Mouse (Mus musculus): ENCODE results near the gene Cryz.
"Not testable (repeated sequence)": the region's sequence is repeated elsewhere in the genome, so short reads cannot be mapped to it uniquely, and the experiment has no call there.

Gene Cryz

DNA sequence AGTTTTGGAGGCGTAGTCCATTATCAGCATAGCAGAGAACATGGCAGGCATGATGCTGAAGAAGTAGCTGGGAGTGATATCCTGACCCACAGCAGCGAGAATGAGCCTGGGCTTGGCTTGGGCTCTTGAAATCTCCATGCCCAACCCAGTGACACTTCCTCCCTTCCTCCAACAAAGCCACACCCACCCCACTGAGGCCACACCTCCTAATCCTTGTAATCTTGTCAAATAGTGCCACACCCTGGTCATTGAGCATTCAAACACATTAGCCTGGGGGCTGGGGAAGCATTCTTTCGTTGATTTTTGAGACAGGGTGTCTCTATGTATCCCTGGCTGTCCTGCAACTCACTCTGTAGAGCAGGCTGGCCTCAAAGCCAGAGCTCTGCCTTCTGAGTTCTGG, 15.4 kb downstream of the Cryz start:
- no peak for DNase-seq (ENCODE audit: low read depth, low spot score)

DNA sequence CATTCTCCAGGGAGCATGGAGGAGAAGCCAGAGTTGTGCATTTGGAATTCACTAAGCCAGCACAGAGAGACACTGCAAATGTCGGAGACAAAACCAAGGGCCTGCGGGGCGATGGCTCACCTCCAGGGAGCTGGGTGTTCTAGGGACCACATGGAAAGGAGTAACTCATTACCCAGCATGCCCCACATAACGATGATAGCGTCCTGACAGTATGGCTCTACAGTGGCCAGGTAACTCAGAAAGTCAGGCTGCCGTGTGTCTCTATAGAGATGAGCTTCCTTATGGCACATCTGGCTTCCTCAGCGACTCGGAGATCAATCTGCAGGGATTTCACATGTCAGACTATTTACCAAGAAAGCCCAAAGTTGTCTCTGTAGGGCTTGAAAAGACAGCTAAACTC, 18.3 kb downstream of the Cryz start:
- no peak for DNase-seq (ENCODE audit: low read depth, low spot score)

DNA sequence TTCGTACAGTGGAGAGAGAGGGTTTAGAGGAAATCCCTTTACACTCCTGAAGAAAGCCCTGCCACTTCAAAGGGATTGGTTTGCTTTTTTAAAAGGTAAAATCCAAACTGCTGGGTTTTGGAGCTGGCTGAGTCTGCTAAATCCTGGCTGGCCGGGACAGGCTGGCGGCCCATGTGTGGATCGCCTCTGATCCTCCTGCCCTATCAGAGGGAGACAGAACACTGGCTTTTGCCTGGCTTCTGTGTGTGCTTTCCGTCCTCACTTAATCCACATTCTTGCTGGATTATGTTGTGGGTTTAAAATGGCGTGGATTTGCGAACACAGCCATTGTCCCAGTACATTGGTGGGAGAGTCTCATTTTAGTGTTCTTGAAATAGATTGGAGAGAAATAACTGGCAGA, 18.8 kb downstream of the Cryz start:
- DNase-seq (ENCODE audit: low read depth, low spot score): no peak

DNA sequence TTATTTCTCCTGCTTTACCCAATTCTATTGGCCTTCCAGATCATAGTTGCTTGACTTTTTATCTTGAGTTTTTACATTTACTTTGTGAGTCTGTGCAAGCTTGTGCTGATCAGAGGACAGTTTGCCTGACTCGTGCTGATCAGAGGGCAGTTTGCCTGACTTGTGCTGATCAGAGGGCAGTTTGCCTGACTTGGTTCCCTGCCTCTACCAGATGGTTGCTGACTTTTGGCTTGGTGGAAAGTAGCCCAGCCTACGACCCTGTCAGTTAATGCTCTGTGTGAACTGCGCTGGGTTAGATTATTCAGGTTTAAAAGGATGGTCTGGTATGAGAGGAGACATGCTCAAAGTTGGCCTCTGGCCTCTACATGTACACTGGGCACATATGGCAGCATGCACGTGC, 19.6 kb downstream of the Cryz start:
- no peak for DNase-seq (ENCODE audit: low read depth, low spot score)

DNA sequence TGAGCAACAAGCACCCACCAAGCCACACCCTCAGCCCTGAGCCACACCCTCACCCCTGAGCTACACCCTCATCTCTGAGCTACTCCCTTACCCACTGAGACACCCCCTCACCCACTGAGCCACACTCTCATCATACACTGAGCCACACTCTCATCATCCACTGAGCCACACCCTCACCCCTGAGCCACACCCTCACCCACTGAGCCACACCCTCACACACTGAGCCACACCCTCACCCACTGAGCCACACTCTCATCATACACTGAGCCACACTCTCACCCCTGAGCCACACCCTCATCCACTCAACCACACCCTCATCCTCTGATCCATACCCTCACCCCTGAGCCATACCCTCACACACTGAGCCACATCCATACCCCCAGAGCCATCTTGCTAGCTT, 31.8 kb downstream of the Cryz start:
- DNase-seq (ENCODE audit: low read depth, low spot score): peak; percentile 13

DNA sequence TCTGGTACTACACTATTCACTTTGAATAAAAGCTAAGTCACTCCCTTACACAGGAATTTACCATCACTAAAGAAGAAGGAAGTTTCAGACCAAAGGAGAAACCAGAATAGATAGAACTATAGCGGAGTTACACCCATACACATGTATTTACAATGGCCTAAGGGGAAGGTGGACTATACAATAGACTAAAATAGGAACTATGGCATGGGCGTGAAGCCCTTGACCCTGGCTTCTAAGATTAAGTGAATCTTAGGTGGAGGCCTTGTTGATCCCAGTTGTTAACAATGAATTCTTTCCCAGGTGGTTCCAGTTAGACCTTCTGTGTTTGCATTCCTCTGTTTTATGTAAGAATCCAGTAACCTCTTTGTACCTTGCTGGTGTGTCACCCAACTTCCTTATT, 34.8 kb downstream of the Cryz start:
- DNase-seq (ENCODE audit: low read depth, low spot score): not testable (repeated sequence)

DNA sequence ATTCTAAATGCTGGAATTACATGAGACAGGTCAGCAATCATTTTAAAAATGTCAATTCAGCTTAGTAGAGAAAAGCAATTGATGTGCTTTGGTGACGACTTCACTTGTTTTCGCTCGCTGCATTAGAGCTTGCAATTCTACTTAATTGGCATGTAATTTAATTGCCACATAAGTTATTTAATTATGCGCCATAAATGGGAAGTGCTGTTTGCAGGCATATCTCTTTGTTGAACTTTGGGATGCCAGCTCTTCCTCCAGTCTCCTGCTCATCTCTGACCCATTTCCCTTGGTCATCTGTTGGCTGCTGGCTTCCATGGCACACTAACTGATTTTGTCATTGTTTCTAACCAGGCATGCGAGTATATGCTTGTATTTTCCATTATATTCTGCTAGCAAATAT, 36.6 kb downstream of the Cryz start:
- no peak for DNase-seq (ENCODE audit: low read depth, low spot score)

DNA sequence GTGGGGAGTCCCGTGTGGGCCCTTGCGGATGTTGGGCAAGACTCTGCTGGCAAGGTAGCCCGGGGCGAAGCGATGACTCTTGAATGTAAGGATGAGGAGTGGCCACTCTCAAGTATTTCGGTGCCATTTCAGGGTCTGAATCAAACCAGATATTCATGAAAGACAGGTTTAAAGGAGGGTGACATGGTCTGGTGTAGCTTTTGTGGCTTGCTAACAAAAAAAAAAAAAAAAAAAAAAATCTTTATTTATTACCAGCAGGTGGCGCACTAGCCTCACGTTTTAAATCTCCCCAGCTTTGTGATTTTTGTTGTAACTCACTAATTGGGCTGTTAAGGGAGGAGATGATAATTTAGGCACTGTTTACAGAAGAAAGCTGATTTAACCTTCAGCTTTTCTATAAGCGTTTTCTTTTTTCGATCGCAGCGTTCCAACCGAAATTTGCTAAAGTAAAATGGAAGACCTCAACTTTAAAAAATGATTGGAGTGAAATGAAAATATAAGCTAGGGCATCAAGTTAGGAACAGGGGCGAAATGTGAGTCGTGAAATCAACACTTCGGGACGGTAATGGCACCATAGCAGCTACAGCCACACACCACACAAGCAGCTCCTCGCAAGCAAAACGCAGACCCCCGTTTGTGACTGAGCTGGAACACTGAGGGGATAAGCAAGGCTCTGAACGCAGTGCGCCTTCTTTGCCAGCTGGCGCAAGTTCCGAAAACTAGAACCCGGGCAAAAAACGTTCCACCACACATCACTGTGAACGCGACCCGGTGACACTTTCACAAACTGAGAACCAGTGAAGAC, 50.3 kb downstream of the Cryz start:
- no peak for DNase-seq (ENCODE audit: low read depth, low spot score)

DNA sequence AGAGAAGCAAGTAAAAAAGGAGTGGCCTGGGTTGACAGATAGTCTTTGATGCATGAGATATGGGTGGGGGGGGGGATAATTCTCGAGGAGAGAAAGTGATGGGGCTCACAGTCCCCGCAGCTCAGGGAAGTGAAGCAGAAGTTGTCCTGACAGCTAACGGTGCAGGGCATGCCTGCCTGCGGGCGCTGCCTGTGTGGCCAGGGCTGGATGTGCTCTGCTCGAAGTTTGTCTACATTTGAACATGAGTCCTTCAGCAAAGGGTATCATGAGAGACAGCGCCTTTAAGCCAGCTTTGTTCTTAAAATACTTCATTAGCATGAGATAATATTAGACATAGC, 50.9 kb downstream of the Cryz start:
- DNase-seq (ENCODE audit: low read depth, low spot score): no peak

DNA sequence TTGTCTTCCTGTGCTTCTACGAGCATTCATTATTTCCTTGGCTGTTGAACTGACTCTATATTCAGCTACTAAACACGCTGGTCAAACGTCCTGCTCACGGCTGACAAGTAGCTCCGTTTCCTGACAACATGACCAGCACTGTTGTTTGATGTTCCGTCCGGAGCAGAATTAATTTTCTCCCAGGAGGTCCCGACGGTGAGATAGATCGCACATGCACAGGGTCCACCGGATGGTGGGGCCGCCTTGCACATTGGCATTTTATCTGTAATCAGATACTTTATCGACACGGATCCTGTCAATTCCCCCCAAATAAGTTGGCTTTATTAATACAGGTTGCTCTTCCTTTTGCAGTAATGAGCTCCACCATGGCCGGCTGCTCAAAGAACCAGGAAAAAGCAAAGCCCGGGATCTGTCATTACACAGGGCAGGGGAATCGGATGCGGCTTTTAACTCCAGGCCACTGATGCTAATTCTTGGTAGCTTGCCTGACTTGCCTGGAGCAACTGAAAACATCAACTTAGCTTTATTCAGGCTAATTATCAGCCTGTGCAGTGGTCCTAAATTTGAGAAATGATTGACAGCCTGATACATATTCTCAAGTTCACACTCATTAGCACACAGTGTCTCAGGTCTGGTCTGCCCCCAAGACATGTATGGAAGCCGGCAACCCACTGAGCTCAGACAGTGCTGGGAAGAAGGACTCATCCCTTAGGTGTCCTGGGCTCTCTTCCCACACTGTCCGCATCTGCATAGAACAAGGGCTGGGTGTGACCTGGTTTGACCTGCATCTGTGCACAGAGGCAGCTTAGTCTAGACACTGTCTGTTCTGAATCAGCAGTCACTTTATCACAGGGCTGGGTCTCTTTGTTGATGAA, 53.1 kb downstream of the Cryz start:
- no peak for DNase-seq (ENCODE audit: low read depth, low spot score)

DNA sequence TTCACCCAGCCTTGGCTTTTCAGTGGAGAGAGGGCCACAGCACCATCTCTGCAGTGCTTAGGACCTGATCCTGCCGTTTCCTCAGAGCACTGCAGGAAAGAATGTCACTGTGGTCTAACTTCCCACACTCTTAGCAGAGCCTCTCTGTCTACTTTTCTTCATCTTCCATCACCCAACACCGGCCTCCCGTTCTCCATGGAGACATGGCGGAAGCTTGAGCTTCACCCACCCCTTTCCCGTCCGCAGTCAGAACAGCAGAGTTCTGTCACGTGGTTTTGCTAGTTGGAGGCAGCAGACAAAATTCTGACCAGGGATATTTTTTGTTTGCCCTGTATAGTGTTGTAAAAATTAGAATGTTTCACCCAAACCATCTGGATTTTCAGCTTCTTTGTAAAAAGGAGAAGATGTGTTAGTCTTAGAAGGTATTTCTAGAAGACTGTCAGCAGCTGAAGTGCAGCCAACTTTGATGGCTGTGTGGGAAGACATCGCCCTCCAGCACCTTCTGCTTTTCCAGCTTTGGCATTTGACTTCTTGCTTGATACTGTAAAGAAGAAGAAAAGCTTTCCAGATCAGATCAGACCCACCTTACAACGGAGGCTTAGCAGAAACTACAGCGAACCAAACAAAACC, 54.8 kb downstream of the Cryz start:
- no peak for DNase-seq (ENCODE audit: low read depth, low spot score)

DNA sequence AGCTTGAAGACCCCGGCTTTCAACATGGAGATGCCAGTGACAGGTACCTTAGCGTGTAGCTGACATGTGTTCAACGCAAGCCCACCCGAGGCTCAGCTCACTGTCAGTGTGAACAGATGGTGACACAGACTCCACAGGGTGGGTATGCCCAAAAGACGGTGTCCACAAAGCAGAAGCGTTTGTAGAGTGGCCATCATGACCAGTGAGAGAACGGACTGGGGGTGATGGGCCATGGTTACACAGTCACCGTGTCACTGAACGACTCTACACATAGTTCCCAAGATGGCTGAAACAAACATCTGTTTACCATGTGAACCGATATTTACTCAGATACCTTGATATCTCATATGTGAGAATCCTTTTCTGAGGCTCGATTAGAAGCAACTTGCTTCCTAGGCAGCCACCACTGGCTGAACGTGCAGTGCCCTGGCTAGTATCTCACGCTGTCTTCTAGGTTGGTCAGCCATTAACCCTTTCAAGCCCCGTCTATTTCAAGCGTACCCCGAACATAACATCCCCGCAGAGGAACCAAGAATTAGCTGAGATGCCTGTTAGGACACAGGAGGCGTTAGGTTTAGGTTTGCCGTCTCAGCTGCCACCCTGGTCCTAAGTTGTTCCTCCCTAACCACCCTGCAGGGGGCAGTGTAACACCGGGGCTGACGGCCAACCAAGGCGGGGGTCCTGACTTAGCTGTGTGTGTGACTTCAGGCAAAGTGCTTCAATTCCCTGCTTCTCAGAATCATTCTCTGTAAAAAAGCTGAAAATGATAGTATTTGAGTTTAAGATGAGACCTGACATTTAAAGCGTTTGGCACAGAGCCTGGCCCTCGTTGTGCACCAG, 56.3 kb downstream of the Cryz start:
- no peak for DNase-seq (ENCODE audit: low read depth, low spot score)

DNA sequence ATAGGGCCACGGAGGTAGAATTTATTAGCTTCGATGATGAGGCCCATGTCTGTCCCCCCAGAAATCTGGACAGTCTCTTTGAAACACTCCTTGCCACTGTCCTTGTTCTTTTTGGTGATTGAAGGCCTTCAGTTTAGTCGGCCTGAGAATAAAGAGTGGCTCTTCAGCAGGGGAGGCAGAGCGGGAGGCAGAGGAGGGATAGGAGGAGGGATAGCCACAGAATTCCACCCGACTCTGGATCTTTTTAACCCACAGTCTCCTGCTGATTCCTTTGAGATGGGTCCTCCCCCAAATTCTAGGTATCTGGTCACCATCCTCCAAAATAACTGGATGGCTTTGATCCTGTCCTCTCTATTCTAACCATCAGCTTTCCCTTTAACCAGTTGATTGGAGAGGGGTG, 56.9 kb downstream of the Cryz start:
- DNase-seq (ENCODE audit: low read depth, low spot score): no peak

DNA sequence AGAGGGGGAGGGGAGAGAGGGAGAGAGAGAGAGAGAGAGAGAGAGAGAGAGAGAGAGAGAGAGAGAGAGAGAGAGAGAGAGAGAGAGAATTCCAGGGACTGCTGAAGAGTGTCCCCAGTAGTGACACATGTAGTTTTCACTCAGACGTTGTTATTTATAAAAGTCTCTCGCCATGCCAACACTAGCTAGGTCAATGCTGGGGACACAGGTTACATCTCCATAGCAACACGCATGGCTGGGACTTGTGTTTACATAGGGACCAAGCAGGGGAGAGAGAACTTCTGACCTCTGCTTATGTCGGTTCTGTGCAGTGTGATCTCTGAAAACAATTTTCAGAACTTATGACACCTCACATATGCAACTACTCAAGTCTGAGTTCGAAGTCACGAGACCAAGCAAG, 57.8 kb downstream of the Cryz start:
- no peak for DNase-seq (ENCODE audit: low read depth, low spot score)

DNA sequence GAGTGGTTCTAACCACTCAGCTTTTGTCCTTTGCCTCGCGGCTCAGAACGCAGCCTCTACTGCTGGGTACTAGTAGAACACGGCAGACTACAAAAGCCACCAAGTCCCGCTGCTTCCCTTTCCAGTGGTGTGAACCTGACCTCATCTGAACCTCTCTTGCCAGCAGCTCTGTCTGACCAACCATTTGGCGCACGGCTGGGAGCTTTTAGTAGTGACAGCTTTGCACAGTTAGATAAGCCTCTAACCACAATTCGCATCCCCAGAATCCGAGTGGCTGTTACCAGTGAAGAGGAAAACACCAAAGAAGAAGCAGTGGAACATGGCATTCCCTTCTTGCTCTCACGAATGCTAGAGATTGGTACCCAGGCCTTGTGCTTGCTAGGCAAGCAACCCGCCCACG, 58.4 kb downstream of the Cryz start:
- DNase-seq (ENCODE audit: low read depth, low spot score): no peak

DNA sequence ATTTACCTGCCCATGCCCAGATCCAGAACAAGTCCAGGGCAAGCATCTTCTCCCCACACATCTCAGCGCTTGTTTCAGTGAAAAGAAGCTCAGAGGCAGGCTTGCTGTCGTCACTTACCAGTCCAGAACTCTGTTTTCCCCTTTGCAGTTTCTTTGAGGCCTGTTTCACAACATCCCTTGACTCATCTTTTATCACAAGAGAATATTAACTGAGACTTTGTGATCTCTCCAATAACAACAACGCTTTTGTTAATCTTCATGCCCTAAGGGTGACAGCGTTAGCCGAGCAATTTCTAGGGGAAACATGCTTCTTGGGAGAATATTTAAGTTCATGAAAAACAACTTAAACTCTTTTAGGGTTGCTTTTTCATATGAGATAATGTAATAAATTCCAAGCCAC, 59.2 kb downstream of the Cryz start:
- DNase-seq (ENCODE audit: low read depth, low spot score): no peak

DNA sequence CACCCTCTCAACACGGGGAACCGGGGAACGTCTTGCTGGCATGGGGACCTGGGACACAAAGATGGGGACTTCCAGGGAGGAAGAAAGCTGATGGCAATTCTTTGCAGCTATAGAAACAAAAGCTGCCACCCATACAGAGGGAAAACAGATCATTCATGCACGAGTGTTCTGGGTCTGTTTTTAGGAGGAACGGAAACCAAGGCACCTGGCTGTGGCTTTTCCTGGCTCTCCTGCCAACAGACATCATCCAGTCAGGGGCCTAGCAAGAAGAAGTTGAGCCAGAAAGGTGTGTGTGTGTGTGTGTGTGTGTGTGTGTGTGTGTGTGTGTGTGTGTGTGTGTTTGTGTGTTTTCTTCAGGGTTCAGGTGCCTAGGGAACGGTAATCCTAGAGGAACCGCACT, 67.0 kb downstream of the Cryz start, which contains the start of gene Erich3:
TSS of gene Erich3 (plus strand) at position 315 of the 400 bp plus-strand sequence.
- no peak for DNase-seq (ENCODE audit: low read depth, low spot score)

DNA sequence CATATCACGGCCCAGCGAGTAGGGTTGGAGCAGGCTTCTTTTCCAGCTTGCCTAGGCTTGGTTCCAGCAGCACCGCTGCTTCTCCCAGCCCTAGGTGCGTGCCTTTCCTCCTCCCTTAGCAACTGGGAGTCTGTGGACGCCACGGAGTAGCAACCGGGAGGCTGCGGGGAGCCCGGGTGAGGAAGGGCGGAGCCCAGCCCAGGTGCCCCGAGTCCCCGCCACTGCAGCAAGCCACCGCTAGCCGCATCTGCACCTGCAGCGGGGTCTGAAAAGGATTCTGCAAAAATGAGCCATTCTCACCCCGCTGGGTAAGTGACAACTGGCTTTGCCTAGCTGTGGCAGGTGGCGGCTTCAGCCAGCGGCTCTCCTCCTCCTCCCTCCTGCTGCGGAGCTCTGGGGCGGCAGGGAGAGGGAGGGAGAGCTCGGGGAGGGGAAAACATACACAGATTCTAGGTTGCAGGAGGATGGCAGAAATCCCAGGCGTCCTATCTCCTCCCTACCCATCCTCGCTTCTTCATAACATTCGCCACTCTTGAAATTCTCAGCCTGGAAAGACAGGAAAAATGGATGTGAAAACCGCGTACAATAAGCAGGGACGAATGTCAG, 67.6 kb downstream of the Cryz start:
- DNase-seq (ENCODE audit: low read depth, low spot score): no peak

DNA sequence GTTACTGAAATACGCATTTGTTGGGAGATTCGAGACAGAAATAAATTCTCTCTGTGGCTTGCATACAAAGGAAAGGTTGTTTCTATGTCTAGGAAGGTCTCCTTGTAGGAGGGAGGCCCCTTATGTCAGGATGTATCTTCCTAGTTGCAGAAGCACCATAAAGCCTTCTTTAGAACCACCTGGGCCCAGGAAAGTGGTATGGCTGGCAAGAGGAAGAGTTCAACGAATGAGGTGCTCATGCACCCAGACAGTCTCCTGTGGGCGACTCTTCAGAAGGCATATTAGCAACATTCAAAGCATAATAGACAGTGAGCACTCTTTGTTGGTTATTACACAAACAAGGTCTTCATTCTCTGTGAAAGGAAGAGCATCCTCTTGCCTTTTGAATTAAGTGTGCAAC, 68.1 kb downstream of the Cryz start:
- no peak for DNase-seq (ENCODE audit: low read depth, low spot score)

DNA sequence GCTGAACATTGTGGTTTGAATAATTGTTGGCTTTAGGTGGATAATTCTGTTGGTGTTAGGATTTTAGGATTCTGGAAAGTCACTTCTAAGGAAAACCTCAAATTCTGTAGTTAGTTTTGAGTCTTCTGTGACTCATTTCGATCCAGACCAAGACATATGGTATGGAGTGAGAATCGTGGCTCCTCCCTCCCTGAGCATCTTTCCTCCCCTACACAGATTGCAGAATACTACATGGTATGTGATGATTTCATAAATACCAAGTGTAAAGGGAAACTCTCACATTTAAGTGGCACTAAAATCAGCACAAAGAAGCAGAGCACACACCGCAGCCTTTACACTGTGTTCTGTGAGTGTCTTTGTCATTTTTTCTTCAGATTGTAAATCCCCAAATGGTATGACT, 72.0 kb downstream of the Cryz start:
- no peak for DNase-seq (ENCODE audit: low read depth, low spot score)

DNA sequence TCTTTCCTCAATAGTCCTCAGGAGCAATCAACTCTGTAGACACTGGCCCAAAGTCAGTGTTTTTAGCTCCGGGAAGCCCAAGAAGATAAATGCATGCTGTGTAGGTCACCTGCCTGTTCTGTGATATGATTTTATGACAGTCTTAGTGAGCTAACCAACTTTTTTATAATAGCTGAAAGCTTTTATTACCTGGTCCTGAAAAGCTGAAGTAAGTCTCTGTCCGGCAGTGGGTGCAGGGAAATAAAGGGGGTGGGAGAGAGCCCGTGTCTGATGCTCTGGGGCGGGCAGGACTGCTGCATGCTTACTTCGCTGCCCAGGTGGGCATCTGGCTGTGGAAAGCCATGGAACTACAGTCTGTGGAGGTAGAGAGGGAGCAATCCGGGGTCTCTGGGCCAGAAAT, 74.1 kb downstream of the Cryz start:
- no peak for DNase-seq (ENCODE audit: low read depth, low spot score)
